ENCODE assay signal across 21 mouse cellular contexts in the genomic region with DNA sequence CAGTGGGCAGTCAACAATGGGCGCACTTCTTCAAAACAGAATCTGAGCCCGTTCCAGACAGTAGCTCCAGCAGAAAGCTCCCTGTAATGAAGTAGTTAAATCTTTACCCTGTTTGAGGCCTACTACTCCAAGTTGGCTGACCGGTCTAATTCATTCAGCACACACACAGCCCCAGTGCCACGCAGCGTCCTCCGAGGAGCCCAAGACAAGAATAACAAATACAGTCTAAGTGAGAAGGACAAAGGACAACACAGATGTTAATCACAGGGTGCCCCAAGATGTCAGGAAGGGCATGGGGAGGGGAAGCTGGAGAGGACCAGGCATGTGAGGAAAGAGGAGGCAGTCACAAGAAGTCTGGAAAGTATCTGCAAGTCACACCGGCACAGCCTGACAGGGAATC. TPM values are rescaled to one million over a fixed set of nuclear protein-coding genes. Genes with fewer than 3 reads are reported as not detected.
DNase-seq lines count a peak whose midpoint lies in the region; ATAC-seq and TF ChIP-seq lines count a peak whose summit lies in the region.
"Had no signal": no experiment of that assay in that cellular context is flagged by ENCODE, and none has a peak within 500 bp of the region (broad histone marks: within the 10 kb centered on the region; RNA-seq: fewer than 3 reads in every experiment).

No protein-coding gene starts in this region.

- no peaks in the 10 kb centered on the region for H3K27me3 ChIP-seq in heart, embryonic 12.5 days (replicated peaks)
- H3K27me3 ChIP-seq in kidney, embryonic 16.5 days (ENCODE audit: insufficient read depth, low read length): no peaks in the 10 kb centered on the region
- no peaks in the 10 kb centered on the region for H3K27me3 ChIP-seq in ES-Bruce4 (ENCODE audit: control insufficient read depth, insufficient read depth, low read length, poor library complexity, severe bottlenecking)
- peaks cover 16% of the 10 kb centered on the region for H3K27me3 ChIP-seq in embryonic facial prominence, embryonic 10.5 days (replicated peaks; ENCODE audit: low read depth, poor library complexity, severe bottlenecking)
- H3K27me3 ChIP-seq: embryonic facial prominence, embryonic 13.5 days; lung, embryonic 15.5 days; neural tube, embryonic 15.5 days had no signal

- TF ChIP-seq POLR2A in ES-Bruce4 (IDR thresholded peaks at IDR 0.05; ENCODE audit: insufficient read depth, low read length): no peak

- peak overlapping the region; percentile 74 for H3K27ac ChIP-seq in heart, embryonic 12.5 days (ENCODE audit: poor library complexity, severe bottlenecking)
- peak overlapping the region; percentile 56 for H3K27ac ChIP-seq in kidney, embryonic 16.5 days (ENCODE audit: low read length)
- H3K27ac ChIP-seq in ES-Bruce4 (ENCODE audit: insufficient read depth, low read length): no peak overlapping the region
- no peak overlapping the region for H3K27ac ChIP-seq in embryonic facial prominence, embryonic 10.5 days (replicated peaks)
- H3K27ac ChIP-seq: embryonic facial prominence, embryonic 13.5 days; forebrain, embryonic 10.5 days; gastrocnemius, adult 2 months; heart, adult 2 months; liver, embryonic 12.5 days; lung, embryonic 15.5 days; neural tube, embryonic 15.5 days had no signal

- no peak overlapping the region for H3K4me2 ChIP-seq in heart, embryonic 12.5 days
- H3K4me2 ChIP-seq in kidney, embryonic 16.5 days (replicated peaks; ENCODE audit: low read depth, low read length): no peak overlapping the region
- H3K4me2 ChIP-seq: embryonic facial prominence, embryonic 13.5 days; liver, embryonic 12.5 days; lung, embryonic 15.5 days; midbrain, embryonic 11.5 days; neural tube, embryonic 15.5 days had no signal

- no peaks in the 10 kb centered on the region for H3K36me3 ChIP-seq in heart, embryonic 12.5 days
- no peaks in the 10 kb centered on the region for H3K36me3 ChIP-seq in kidney, embryonic 16.5 days (ENCODE audit: insufficient read depth, low read length)
- H3K36me3 ChIP-seq in ES-Bruce4 (ENCODE audit: control insufficient read depth, insufficient read depth, low read length, poor library complexity, severe bottlenecking): no peaks in the 10 kb centered on the region
- no peaks in the 10 kb centered on the region for H3K36me3 ChIP-seq in embryonic facial prominence, embryonic 10.5 days (replicated peaks)
- H3K36me3 ChIP-seq: embryonic facial prominence, embryonic 13.5 days; forebrain, embryonic 10.5 days; liver, embryonic 12.5 days; lung, embryonic 15.5 days; neural tube, embryonic 15.5 days had no signal

- no peak overlapping the region for H3K9ac ChIP-seq in heart, embryonic 12.5 days
- no peak overlapping the region for H3K9ac ChIP-seq in kidney, embryonic 16.5 days (replicated peaks; ENCODE audit: low read length)
- no peak overlapping the region for H3K9ac ChIP-seq in ES-Bruce4 (ENCODE audit: low read depth, poor library complexity, severe bottlenecking)
- H3K9ac ChIP-seq: embryonic facial prominence, embryonic 13.5 days; liver, embryonic 12.5 days; lung, embryonic 15.5 days; neural tube, embryonic 15.5 days had no signal

- ATAC-seq in heart, embryonic 12.5 days (ENCODE audit: insufficient number of reproducible peaks, low FRiP score): 0 out of 2 replicates have a peak, but pooled peaks have one; percentile 27
- ATAC-seq in kidney, embryonic 16.5 days (ENCODE audit: low FRiP score, low TSS enrichment): peak; percentile 46; the same call in 1 of the 2 replicates
- no peak for ATAC-seq in inflammation-experienced regulatory T-cells, adult 6 months
- ATAC-seq: liver, embryonic 12.5 days had no signal

- H3K4me3 ChIP-seq in heart, embryonic 12.5 days: no peak overlapping the region
- no peak overlapping the region for H3K4me3 ChIP-seq in kidney, embryonic 16.5 days (ENCODE audit: low read length)
- H3K4me3 ChIP-seq in ES-Bruce4 (ENCODE audit: low read depth, low read length): no peak overlapping the region
- no peak overlapping the region for H3K4me3 ChIP-seq in embryonic facial prominence, embryonic 10.5 days
- H3K4me3 ChIP-seq: embryonic facial prominence, embryonic 13.5 days; forebrain, embryonic 10.5 days; gastrocnemius, adult 2 months; heart, adult 2 months; liver, embryonic 12.5 days; lung, embryonic 15.5 days; neural tube, embryonic 15.5 days had no signal

- 29% methylated on average over 7 of the region's 7 CpGs for WGBS in heart, embryonic 12.5 days
- WGBS in kidney, embryonic 16.5 days: 17% methylated on average over 7 of the region's 7 CpGs
- 37% methylated on average over 7 of the region's 7 CpGs for WGBS in embryonic facial prominence, embryonic 10.5 days

- DNase-seq in heart, adult 9 months (ENCODE audit: low spot score in 2 of 2): no peak
- DNase-seq in kidney, adult 11 months: no peak
- peak; percentile 39 for DNase-seq in embryonic facial prominence, embryonic 10.5 days (ENCODE audit: low spot score)
- DNase-seq in gastrocnemius, postnatal 4 days (ENCODE audit: low spot score in 2 of 2): no peak
- DNase-seq: adrenal gland, postnatal 10 days; cerebellum, adult 11-12 months; cerebellum, postnatal 25 days; gastrocnemius, adult 2 months; retina, postnatal 1 day; thymus, postnatal 25 days had no signal

- peaks cover 25% of the 10 kb centered on the region for H3K4me1 ChIP-seq in heart, embryonic 12.5 days (replicated peaks)
- H3K4me1 ChIP-seq in kidney, embryonic 16.5 days (ENCODE audit: insufficient read depth, low read length): peaks cover 23% of the 10 kb centered on the region
- peaks cover 7% of the 10 kb centered on the region for H3K4me1 ChIP-seq in ES-Bruce4 (ENCODE audit: control insufficient read depth, insufficient read depth, low read length)
- peaks cover 22% of the 10 kb centered on the region for H3K4me1 ChIP-seq in embryonic facial prominence, embryonic 10.5 days

- no peaks in the 10 kb centered on the region for H3K9me3 ChIP-seq in heart, embryonic 12.5 days (replicated peaks)
- H3K9me3 ChIP-seq in kidney, embryonic 16.5 days (ENCODE audit: low read length): peaks cover 5% of the 10 kb centered on the region; the same call in 1 of the 2 replicates
- H3K9me3 ChIP-seq in ES-Bruce4 (replicated peaks; ENCODE audit: control insufficient read depth, insufficient read depth, low read length, poor library complexity, severe bottlenecking): no peaks in the 10 kb centered on the region
- H3K9me3 ChIP-seq in embryonic facial prominence, embryonic 10.5 days: no peaks in the 10 kb centered on the region
- H3K9me3 ChIP-seq: embryonic facial prominence, embryonic 13.5 days; forebrain, embryonic 10.5 days; liver, embryonic 12.5 days; lung, embryonic 15.5 days; neural tube, embryonic 15.5 days had no signal

- TF ChIP-seq EP300 in ES-Bruce4 (IDR thresholded peaks at IDR 0.05; ENCODE audit: insufficient read depth, low read depth, low read length): 0 out of 2 replicates have a peak, but pooled peaks have one; percentile 20

- TF ChIP-seq CTCF in ES-Bruce4 (IDR thresholded peaks at IDR 0.05; ENCODE audit: low read depth, low read length): no peak

RNA-seq across cellular contexts. Expression of a gene that starts 22.8 kb away (rescaled TPM):
- 0.53 and 0.61 TPM in 2 replicates for polyA plus RNA-seq in heart, embryonic 12.5 days (2016; fragmentation: Nextera tagmentation; extraction: Ambion mirVana)
- polyA plus RNA-seq in kidney, embryonic 16.5 days (2015; fragmentation: Nextera tagmentation; extraction: Ambion mirVana): 0.73 and 0.97 TPM in 2 replicates
- 13.8 and 16.4 TPM in 2 replicates for polyA plus RNA-seq in ES-Bruce4 (2011; ENCODE audit: insufficient read depth, insufficient read length, low read depth, missing spikeins)
- polyA plus RNA-seq in embryonic facial prominence, embryonic 10.5 days (2016; fragmentation: Nextera tagmentation; extraction: Ambion mirVana): 0.96 and 1.5 TPM in 2 replicates
- total RNA-seq in gastrocnemius, postnatal 4 days (2021): under 1 TPM; 0.34 to 0.41 TPM
- polyA plus RNA-seq in inflammation-experienced regulatory T-cells, adult 6 months (2017; shearing (Covaris generic)): under 1 TPM in 2 of 3 experiments, not detected in 1; 0.11 to 0.20 TPM

RNA-seq across cellular contexts. Expression of a gene that starts 56.0 kb away (rescaled TPM):
- polyA plus RNA-seq in heart, embryonic 12.5 days (2016; fragmentation: Nextera tagmentation; extraction: Ambion mirVana): 17.8 and 19.1 TPM in 2 replicates
- 9.1 and 12.5 TPM in 2 replicates for polyA plus RNA-seq in kidney, embryonic 16.5 days (2015; fragmentation: Nextera tagmentation; extraction: Ambion mirVana)
- 18.5 and 24.4 TPM in 2 replicates for polyA plus RNA-seq in ES-Bruce4 (2011; ENCODE audit: insufficient read depth, insufficient read length, low read depth, missing spikeins)
- 8.0 and 12.5 TPM in 2 replicates for polyA plus RNA-seq in embryonic facial prominence, embryonic 10.5 days (2016; fragmentation: Nextera tagmentation; extraction: Ambion mirVana)
- total RNA-seq in gastrocnemius, postnatal 4 days (2021): 10 to 100 TPM; 56.4 to 66.9 TPM
- polyA plus RNA-seq in inflammation-experienced regulatory T-cells, adult 6 months (2017; shearing (Covaris generic)): 10 to 100 TPM in 2 of 3 experiments, 1 to 10 TPM in 1; 3.3 to 14.3 (median 12.6) TPM

Comparison
In these comparisons a context has a peak if more than half of its experiments do, and no peak if none do; other contexts are left out.
1. H3K27ac ChIP-seq: peak in heart, embryonic 12.5 days (single experiment) and kidney, embryonic 16.5 days (single experiment); none in ES-Bruce4 (single experiment) and embryonic facial prominence, embryonic 10.5 days (single experiment).